Mouse (Mus musculus) heart, embryonic 11.5 days (tissue): ENCODE measurements around the gene Cox8b. TPM values are rescaled to one million over a fixed set of nuclear protein-coding genes. Genes with fewer than 3 reads are reported as not detected.

Source experiments
- ATAC-seq: fragments of 200-750 bp; cut with Nextera tagmentation; replicated peaks from 2 replicates; pipeline ENCODE4 v1.8.0; 2017; ENCODE audit warnings: moderate library complexity; ENCODE audit not compliant: insufficient number of reproducible peaks, low FRiP score, low TSS enrichment
- H3K27ac ChIP-seq: fragments of 300-500 bp; sonication (generic); 2 replicates; pipeline ENCODE4 v1.5.1; 2014; ENCODE audit warnings: mild to moderate bottlenecking, low read depth, low read length
- H3K27me3 ChIP-seq: fragments of 300-500 bp; sonication (generic); 2 replicates; pipeline ENCODE4 v1.6.1; 2014; ENCODE audit warnings: mild to moderate bottlenecking, low read length, mixed read lengths; ENCODE audit not compliant: control insufficient read depth, insufficient read depth
- H3K36me3 ChIP-seq: fragments of 300-500 bp; sonication (generic); 2 replicates; pipeline ENCODE4 v1.6.1; 2014; ENCODE audit warnings: mild to moderate bottlenecking, low read length, moderate library complexity, mixed read lengths; ENCODE audit not compliant: control insufficient read depth, insufficient read depth
- H3K4me1 ChIP-seq: fragments of 300-500 bp; sonication (generic); 2 replicates; pipeline ENCODE4 v1.6.1; 2014; ENCODE audit warnings: low read length; ENCODE audit not compliant: control insufficient read depth, insufficient read depth
- H3K4me2 ChIP-seq: fragments of 300-500 bp; sonication (generic); 2 replicates; pipeline ENCODE4 v1.6.1; 2014; ENCODE audit warnings: mild to moderate bottlenecking, moderate library complexity
- H3K4me3 ChIP-seq: fragments of 300-500 bp; sonication (generic); 2 replicates; pipeline ENCODE4 v1.5.1; 2014; ENCODE audit warnings: low read depth, low read length
- H3K9ac ChIP-seq: fragments of 300-500 bp; sonication (generic); 2 replicates; pipeline ENCODE4 v1.6.1; 2014; ENCODE audit warnings: mild to moderate bottlenecking, low read depth, low read length, moderate library complexity
- H3K9me3 ChIP-seq: fragments of 300-500 bp; sonication (generic); replicated peaks from 2 replicates; pipeline ENCODE4 v1.6.1; 2016; ENCODE audit warnings: low read length; ENCODE audit not compliant: control insufficient read depth
- WGBS: fragments of 180-500 bp; shearing (Covaris S2); extraction: QIAGEN DNeasy Blood & Tissue Kit; methylation state at CpG from one replicate; pipeline ENCODE4 v1.1.7; 2014; ENCODE audit not compliant: insufficient replicate concordance; 5-methylcytosine and 5-hydroxymethylcytosine counted together
- polyA plus RNA-seq: library from polyadenylated mRNA; unstranded; fragments of >200 nt; fragmentation: Nextera tagmentation; extraction: Ambion mirVana; gene quantifications from 2 replicates; pipeline ENCODE4 v1.2.1, GENCODE M21; 2014

Gene Cox8b
- polyA plus RNA-seq, 1 experiment from 2014 or later, result 69.2 TPM

- 61% methylated on average over 9 of the region's 9 CpGs for WGBS
- Histone ChIP-seq H3K27me3 (peaks cover 3% of the 10 kb centered on the region; the same call in 1 of the 2 replicates), H3K4me3 (peak overlapping the region; percentile 53), H3K4me2 (peak overlapping the region; percentile 79), H3K9me3 (no peaks in the 10 kb centered on the region), H3K27ac (peak overlapping the region; percentile 85), H3K36me3 (no peaks in the 10 kb centered on the region), H3K4me1 (peaks cover 2% of the 10 kb centered on the region; the same call in 1 of the 2 replicates), H3K9ac (peak overlapping the region; percentile 86)
- ATAC-seq, result no peak
These were observed 42.1 kb upstream of the Cox8b start for GRCm38 (mm10) chr7:140942341-140942740.

GRCm38 (mm10) chr7:140941222-140942051, 41.2 kb upstream of the Cox8b start, which contains the start of gene Pgghg:
Pgghg (plus strand) TSS chr7:140941391.
- H3K4me3 ChIP-seq, result peak within 1 kb of the TSS; percentile 53
- WGBS, result 3% methylated on average over 33 of the region's 33 CpGs

GRCm38 (mm10) chr7:140939669-140940171, 39.5 kb upstream of the Cox8b start:
- Histone ChIP-seq H3K9me3 (no peaks in the 10 kb centered on the region), H3K9ac (no peak overlapping the region), H3K4me1 (no peaks in the 10 kb centered on the region; the same call in 1 of the 2 replicates), H3K27me3 (peaks cover 7% of the 10 kb centered on the region; the same call in 1 of the 2 replicates), H3K36me3 (no peaks in the 10 kb centered on the region), H3K27ac (no peak overlapping the region), H3K4me2 (no peak overlapping the region), H3K4me3 (no peak overlapping the region)
- WGBS, result 15% methylated on average over 8 of the region's 8 CpGs
- 0 out of 2 replicates have a peak, but pooled peaks have one; percentile 22 for ATAC-seq

More at GRCm38 (mm10) chr7:140941222-140942051, 41.2 kb upstream of the Cox8b start, which contains the start of gene Pgghg:
- H3K9me3 ChIP-seq, result no peaks in the 10 kb centered on the region
- H3K36me3 ChIP-seq, result no peaks in the 10 kb centered on the region
- H3K27ac ChIP-seq, result peak within 1 kb of the TSS; percentile 85
- H3K9ac ChIP-seq, result peak within 1 kb of the TSS; percentile 86
- ATAC-seq, result peak; percentile 82
- peak within 1 kb of the TSS; percentile 79 for H3K4me2 ChIP-seq
- H3K4me1 ChIP-seq, result peaks cover 1% of the 10 kb centered on the region; the same call in 1 of the 2 replicates
- peaks cover 3% of the 10 kb centered on the region; the same call in 1 of the 2 replicates for H3K27me3 ChIP-seq

- Histone ChIP-seq H3K4me1 (no peaks in the 10 kb centered on the region; the same call in 1 of the 2 replicates), H3K4me3 (no peak overlapping the region), H3K9me3 (no peaks in the 10 kb centered on the region), H3K36me3 (no peaks in the 10 kb centered on the region), H3K9ac (no peak overlapping the region), H3K27me3 (peaks cover 7% of the 10 kb centered on the region; the same call in 1 of the 2 replicates), H3K4me2 (no peak overlapping the region), H3K27ac (no peak overlapping the region)
- 27% methylated on average over 2 of the region's 2 CpGs for WGBS
- no peak for ATAC-seq
These were observed 38.6 kb upstream of the Cox8b start for GRCm38 (mm10) chr7:140938896-140939295.

- Histone ChIP-seq H3K27ac (no peak overlapping the region), H3K9me3 (no peaks in the 10 kb centered on the region), H3K4me1 (no peaks in the 10 kb centered on the region; the same call in 1 of the 2 replicates), H3K4me2 (no peak overlapping the region), H3K36me3 (no peaks in the 10 kb centered on the region), H3K4me3 (no peak overlapping the region), H3K9ac (no peak overlapping the region), H3K27me3 (peaks cover 7% of the 10 kb centered on the region; the same call in 1 of the 2 replicates)
- ATAC-seq, result no peak
- WGBS, result 46% methylated on average over 3 of the region's 3 CpGs
These were observed 38.2 kb upstream of the Cox8b start for GRCm38 (mm10) chr7:140938436-140938835.

GRCm38 (mm10) chr7:140927181-140927580, 26.9 kb upstream of the Cox8b start:
- Histone ChIP-seq H3K27ac (no peak overlapping the region), H3K9me3 (no peaks in the 10 kb centered on the region), H3K4me3 (no peak overlapping the region), H3K4me1 (peaks cover 3% of the 10 kb centered on the region; the same call in 1 of the 2 replicates), H3K36me3 (no peaks in the 10 kb centered on the region), H3K4me2 (no peak overlapping the region), H3K9ac (no peak overlapping the region), H3K27me3 (peaks cover 43% of the 10 kb centered on the region)
- ATAC-seq, result no peak
- 83% methylated on average over 6 of the region's 6 CpGs for WGBS

GRCm38 (mm10) chr7:140923070-140923775, 23.0 kb upstream of the Cox8b start:
- H3K4me1 ChIP-seq, result peaks cover 7% of the 10 kb centered on the region; the same call in 1 of the 2 replicates
- WGBS, result 22% methylated on average over 30 of the region's 30 CpGs

GRCm38 (mm10) chr7:140922398-140923069, 22.3 kb upstream of the Cox8b start:
- H3K27me3 ChIP-seq, result peaks cover 78% of the 10 kb centered on the region
- H3K4me2 ChIP-seq, result peak overlapping the region; percentile 62
- H3K27ac ChIP-seq, result no peak overlapping the region
- H3K4me3 ChIP-seq, result peak overlapping the region; percentile 35
- H3K36me3 ChIP-seq, result no peaks in the 10 kb centered on the region
- no peak for ATAC-seq
- peaks cover 7% of the 10 kb centered on the region; the same call in 1 of the 2 replicates for H3K4me1 ChIP-seq
- H3K9ac ChIP-seq, result no peak overlapping the region
- WGBS, result under 1% methylated on average over 49 of the region's 49 CpGs
- no peaks in the 10 kb centered on the region for H3K9me3 ChIP-seq

More at GRCm38 (mm10) chr7:140923070-140923775, 23.0 kb upstream of the Cox8b start:
- Histone ChIP-seq H3K27me3 (peaks cover 79% of the 10 kb centered on the region), H3K36me3 (no peaks in the 10 kb centered on the region), H3K9ac (no peak overlapping the region), H3K27ac (no peak overlapping the region), H3K4me3 (peak overlapping the region; percentile 35; the same call in 1 of the 2 replicates), H3K9me3 (no peaks in the 10 kb centered on the region), H3K4me2 (peak overlapping the region; percentile 62)
- no peak for ATAC-seq
